Mouse (Mus musculus): ENCODE data around the gene Eps8l3. TPM values are rescaled to one million over a fixed set of nuclear protein-coding genes. Genes with fewer than 3 reads are reported as not detected.
A peak's percentile ranks its signal among the peaks of the same experiment; 100 is the strongest.

Gene Eps8l3
- total RNA-seq (2022): not detected

DNA sequence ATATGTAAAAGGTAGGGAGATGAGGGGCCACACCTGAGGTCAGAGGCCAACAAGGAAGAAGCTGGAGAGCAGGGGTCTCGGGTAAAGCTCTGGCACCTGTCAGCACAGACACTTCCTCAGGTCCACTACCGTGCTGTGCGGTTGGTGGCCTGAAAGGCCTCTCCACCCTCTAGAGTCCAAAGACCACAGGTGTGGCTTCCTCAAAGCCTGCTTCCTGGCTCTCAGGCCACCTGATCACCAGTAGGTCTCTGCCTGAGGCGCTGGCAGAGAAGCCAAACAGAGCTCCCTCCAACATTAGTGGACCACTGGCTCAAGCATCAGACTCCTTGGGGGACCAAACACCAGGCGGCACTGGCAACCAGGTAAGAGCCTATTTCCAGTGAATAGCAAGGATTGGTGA lies at the start of gene Eps8l3:
TSS of gene Eps8l3 (plus strand) at position 225 of the 400 bp plus-strand sequence.
- no peak for DNase-seq

DNA sequence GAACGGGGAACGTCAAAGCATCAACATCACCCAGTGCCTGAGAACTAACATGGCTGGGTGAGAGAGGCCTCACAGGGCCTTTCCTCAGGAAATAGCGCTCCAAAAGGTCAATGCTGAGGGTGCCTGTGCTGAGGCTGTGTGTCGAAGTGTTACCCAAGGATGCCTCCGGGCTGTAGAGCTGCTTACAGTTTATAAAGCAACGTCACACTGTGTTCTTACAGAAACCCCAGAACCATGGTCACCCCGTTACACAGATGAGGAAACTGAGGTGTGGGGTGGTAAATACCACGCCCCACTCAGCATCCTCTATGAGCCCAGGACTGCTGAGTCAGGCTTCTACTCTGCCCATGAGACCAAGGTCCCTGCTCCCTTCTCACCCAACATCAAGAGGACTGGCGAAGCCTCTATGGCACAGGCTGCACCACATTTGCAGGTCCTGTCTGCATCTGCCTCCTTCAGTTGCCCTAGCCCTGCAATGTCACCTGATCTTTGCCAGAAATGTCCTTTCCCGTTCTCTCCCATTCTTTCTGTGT lies 49.1 kb upstream of the Eps8l3 start:
- no peak for DNase-seq

GRCm38 (mm10) chr3:107828518-107828917 lies 48.5 kb upstream of the Eps8l3 start:
- no peak for DNase-seq

GRCm38 (mm10) chr3:107828997-107829396 lies 48.0 kb upstream of the Eps8l3 start:
- DNase-seq: no peak

- DNase-seq: no peak
These were observed 47.4 kb upstream of the Eps8l3 start for GRCm38 (mm10) chr3:107829625-107830024.

DNA sequence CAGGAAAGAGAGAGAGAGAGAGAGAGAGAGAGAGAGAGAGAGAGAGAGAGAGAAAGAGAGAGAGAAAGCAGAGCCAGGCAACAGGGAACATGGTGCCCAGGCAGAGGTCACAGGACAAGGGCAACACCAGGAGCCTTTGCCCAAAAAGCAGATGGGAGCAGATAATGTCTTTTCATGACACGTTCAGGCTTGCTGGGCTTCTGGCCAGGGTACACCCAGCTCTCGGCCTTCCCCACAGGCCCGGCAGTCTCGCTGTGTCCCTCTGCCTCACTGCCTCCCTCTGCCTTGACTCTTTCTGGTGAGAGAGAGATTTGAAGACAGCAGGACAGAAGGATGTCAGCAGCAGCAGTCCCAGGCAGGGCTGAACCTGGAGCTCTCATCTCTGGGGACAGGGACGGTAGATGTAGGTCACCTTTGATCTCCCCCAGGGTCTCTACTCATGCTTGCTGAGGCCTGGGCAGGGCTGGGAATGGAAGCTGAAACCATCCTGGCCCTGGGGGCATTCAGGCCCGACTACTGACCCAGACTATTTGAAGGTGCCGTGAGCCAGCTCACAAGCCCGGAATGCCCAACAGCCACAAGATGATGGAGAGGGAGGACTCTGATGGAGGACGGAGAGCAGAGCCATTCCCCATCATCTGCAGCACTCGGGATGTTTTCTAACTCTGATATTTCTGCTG lies 45.0 kb upstream of the Eps8l3 start:
- no peak for DNase-seq

DNA sequence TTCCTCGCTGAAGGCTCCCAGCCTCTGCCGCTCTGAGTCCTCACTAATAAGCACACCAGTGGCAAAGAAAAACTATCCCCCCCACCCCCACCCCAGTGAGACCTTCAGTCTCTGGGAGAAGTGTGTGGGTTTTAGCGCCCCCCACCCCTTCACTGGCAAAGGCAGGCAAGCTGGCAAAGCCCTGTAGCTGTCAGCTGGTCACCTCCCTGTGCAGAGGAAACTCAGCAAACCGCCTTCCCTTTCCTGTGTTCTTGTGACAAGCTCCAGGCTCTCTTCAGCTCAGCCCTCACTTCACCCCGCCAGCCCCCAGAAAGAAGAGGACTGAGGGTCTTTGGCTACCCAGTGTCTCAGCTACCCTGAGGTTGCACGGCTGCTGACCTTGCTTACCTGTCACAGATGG lies 44.4 kb upstream of the Eps8l3 start:
- DNase-seq: no peak

- no peak for DNase-seq
These were observed 43.7 kb upstream of the Eps8l3 start for GRCm38 (mm10) chr3:107833370-107833769.

DNA sequence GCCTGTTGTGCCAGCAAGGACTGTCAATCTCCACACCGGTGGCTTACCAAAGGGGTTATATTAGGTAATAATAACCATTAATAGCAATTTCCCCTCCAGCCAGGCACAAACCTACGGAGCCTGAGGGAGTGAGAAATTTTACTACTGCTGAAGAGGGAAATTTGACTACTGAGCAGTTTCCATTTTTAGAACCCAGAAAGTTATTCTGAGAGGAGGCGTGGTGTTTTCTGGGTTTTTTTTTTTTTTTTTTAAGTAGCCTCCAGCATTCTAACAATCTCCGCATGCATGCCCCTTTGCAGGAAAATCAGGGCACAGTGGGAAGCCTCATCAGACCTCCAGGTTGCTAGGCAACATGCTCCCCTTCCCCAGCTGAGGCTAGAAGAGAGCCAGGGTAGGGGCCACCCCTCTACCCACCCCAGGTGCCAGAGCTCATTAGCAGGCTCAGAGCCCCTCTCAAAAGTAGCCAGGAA lies 43.1 kb upstream of the Eps8l3 start:
- no peak for DNase-seq

DNA sequence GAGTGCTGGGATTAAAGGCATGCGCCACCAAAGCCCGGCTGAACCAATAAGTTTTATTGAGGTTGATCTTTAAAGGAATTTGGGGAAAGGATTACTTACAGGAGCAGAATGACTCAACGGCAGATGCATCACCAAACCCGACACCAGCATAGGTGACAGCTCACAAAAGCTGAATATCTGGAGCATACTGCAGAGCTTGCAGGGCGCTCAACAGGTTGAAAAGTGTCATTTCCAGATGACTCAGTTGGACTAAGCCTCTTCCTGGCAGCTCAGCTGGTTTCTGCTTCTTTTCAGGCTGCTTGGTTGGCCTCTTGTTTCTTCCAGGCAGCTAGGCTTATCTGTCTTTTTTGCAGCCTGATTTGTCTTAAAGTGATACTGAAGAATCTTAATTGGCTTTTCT lies 41.7 kb upstream of the Eps8l3 start:
- no peak for DNase-seq

- no peak for DNase-seq
These were observed 37.2 kb upstream of the Eps8l3 start for GRCm38 (mm10) chr3:107839855-107840254.

DNA sequence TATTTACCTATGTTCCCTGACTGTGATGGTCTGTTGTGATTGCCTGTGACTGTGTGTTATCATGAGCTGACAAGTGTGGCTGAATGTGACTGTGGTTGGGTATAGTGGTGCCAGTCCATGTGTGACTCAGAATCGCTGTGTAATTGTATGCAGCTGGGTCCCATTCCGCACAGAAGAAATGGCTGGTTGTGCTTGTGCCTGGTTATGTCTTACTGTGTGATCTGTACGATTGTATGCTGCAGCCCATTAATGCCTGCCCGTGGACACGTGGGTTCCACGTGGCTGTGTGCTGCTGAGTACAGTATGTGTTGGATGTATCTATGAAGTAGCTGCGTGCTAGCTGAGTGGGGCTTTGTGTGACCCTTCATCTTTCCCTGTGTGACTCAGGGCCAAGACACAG lies 36.2 kb upstream of the Eps8l3 start:
- no peak for DNase-seq

DNA sequence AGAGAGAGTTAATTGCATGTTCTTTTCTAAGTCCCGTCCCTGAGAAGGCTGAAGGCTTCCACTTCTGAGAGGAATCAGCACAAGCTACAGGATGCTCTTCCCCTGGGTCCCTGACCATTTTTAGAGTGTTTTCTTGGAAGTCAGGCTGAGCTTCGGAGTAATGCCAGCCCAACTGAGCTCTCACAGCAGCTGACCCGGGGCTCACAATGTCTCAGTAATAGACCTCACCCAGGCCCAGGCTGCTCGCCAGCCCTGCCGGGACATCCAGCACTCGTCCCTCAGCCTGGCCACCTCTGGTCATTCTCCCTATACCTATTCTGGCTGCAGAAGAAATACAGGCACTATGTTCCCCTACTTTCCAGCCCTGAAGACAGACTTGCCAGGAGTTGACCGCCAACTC lies 35.7 kb upstream of the Eps8l3 start:
- DNase-seq: no peak

GRCm38 (mm10) chr3:107843406-107843805 lies 33.6 kb upstream of the Eps8l3 start:
- DNase-seq: no peak

DNA sequence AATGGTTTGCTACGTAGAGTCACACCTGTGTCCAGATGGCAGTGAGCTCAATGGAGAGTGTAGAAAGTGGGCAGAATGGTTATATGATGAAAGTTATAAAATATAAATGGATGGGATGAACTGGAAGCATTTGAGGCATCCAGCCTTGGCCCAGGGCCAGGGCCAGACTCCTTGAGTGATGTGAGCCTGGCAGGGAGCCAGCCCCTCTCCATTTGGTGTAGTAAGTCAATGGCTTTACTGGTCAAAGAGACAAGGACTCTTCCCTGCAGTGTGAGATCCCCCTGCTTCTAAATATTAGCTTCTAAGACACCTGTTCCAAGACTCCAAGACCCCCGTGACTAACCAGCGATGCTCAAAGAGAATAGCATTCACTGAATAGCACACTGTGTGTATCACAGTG lies 33.0 kb upstream of the Eps8l3 start:
- DNase-seq: peak; percentile 68

DNA sequence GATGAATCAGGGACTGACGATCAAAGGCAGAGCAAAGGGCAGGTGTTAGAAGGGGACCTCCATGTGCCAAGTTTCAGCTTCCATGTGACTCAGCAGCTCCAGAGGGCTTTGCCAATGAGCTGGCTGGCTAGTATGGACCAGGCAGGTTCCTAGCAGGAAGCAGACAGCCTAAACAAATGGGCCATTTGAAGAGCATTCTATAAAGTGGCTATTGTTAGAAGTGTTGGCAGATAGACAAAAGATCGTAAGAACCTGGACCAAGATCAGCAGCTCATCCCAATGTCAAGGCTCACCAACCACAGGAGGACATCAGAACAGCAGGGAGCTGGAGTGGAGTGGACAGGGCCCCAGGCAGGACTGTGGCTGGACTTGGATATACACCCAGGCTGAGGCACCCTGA lies 32.5 kb upstream of the Eps8l3 start:
- DNase-seq: no peak

DNA sequence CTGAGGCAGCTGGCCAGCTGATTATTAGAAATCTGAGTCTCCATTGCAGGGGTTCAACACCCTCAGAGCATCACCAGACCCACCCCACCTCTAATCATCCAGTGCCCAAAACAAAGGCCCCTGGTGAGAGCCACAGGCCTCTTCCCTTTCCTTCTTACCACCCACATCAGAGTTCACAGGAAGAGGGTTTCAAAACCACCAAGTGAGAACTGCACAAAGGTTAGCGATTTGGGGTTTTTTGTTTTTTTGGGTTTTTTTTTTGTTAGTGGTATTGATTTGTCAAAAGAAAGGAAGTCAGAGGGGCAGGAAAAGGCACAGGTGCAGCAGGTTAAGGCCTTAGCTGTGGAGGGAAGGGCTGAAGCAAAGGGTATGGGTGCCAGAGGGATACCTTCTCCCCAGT lies 30.9 kb upstream of the Eps8l3 start:
- no peak for DNase-seq

DNA sequence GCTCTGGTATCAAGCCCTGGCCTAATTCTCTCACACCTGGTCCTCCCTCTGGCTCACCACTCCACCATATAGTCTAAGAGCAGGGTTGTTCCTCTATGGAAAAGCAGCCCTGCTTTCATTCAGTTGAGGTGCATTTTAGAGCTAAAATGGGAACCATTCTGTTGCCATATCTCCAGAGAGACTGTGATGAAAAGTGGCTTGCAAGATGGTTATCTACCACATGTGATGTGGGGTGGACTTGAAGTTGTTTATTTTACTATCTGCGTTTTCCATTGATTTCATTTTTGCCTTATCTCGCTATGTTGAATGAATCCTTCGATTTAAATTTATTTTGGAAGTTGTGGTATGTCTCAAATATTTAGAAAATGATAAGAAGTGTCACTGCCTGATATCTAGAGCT lies 30.2 kb upstream of the Eps8l3 start:
- no peak for DNase-seq

GRCm38 (mm10) chr3:107848126-107848525 lies 28.9 kb upstream of the Eps8l3 start:
- DNase-seq: no peak

- DNase-seq: no peak
These were observed 27.9 kb upstream of the Eps8l3 start for GRCm38 (mm10) chr3:107849000-107849692.

DNA sequence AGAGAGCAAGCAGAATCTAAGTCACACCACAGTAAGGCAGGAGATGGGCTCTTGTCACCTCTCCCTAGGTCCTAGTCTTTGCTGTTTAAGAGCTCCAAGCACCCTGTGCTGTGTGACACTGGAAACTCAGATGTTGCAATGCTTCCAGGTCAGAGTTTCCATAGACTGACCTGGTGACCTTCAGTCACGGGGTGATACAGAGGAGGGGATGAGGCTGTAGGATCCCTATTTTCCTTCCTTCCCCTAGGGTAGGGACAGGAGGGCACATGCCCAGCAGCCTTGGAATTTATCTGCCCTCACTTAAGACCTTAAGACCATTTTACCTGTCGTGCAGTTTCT lies 27.4 kb upstream of the Eps8l3 start:
- no peak for DNase-seq

DNA sequence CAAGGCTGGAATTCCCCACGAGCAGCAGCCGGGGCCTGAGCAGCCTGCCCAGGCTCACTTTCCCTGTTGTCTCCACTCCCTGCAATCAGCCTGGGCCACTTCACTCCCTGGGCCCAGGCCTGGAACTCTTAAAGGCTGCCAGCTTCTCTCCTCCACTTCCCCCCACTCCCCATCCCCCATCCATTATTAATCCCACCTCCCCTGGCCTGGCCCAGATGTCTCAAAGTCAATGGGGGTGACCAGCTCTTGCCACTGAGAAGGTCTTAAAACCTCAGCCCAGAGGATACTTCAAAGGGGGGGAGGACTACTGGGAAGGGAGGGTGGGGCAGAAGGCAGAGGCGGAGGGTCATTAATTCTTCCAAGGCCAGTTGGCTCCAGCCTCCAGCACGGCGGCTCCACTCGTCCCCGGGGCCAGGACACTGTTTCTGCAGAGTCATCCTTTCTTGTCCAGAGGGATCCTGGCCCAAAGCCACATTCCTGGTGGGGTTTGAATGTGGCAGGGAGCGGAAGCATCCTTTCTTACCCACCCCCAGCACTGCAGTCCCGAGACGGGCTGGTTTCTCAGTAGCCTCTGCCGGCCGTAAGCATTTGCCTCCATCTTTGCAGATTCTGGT lies 26.5 kb upstream of the Eps8l3 start:
- DNase-seq: peak; percentile 77

DNA sequence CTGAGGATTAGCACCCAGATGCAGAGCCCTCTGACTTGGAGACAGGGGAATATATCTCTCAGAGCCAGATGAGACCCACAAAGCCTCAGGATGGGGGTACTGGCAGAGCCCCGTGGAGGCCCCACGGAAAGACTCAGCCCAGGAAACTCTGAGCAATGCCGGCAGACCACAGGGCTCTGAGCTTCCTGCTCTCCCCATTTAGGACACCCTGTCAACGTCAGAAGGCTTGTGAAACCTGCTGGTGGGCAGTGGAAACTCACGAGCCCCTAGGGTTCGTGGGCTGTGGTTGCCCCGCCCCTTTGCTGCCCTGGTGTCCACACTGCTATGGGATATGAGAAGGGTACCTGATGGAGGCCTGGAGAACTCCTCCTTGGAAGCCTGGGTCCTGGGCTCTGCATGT lies 24.2 kb upstream of the Eps8l3 start:
- DNase-seq: no peak

Measured in adrenal gland, adult 8-10 months (tissue).